Comparison of ENCODE assay signal across 8 mouse cellular contexts in the genomic region with DNA sequence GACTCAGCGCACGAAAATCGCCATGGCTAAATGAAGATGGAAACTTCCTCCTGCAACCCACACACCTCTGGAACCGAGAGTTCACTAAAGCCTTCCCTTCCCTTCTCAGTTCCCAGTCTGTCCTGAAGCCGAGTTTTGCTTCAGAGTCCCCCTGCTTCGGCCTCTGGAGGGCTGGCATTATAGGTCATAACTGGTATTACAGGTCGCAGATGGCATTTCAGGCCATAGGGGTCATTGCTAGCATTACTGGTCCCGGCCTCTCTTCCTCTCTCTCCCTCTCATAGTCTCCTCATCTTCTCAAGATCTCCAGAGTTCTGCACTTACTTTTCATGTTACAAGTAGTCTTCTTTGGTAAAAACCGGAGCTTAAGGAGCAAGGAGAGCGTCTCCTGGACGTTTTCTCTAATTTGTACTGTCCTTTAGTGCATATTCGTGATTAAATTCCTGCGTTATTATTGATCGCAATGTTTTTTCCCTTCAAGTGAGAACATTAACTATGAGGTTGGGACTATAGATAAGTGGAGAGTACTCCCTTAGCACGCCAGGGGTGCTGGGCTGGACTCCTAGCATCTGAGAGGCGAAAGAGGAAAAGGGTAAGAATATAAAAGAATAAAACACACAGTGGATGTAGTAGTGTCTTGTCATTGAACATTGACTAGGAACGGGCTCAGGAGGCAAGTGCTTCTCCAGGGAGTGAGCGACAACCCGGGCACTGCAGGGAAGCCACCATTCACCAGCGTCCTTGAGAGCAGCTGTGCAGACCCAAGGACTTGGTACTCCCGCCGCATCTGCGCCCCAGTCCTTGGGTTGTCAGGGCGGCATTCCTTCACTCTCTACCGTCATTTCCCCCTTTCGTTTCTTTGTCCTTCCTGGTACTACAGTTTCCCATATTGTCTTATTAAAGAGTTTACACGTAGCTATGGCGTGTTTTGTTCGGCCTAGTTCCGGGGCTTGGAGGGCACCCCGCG. TPM values are rescaled to one million over a fixed set of nuclear protein-coding genes. Genes with fewer than 3 reads are reported as not detected.
DNase-seq lines count a peak whose midpoint lies in the region; ATAC-seq lines count a peak whose summit lies in the region.

No protein-coding gene starts in this region.

- H3K4me1 ChIP-seq in hindbrain, embryonic 11.5 days (replicated peaks; ENCODE audit: control insufficient read depth, insufficient read depth, low read length) = peaks cover 6% of the 10 kb centered on the region; the same call in 1 of the 2 replicates
- peaks cover 29% of the 10 kb centered on the region for H3K4me1 ChIP-seq in limb, embryonic 15.5 days
- peaks cover 9% of the 10 kb centered on the region; the same call in 1 of the 2 replicates for H3K4me1 ChIP-seq in neural tube, embryonic 11.5 days (ENCODE audit: control insufficient read depth, insufficient read depth, low read length)

- peak; percentile 16 for ATAC-seq in CD4-positive, CD25-positive, alpha-beta regulatory T cell, adult 4 months
- ATAC-seq in common myeloid progenitor, adult 5-6 weeks (replicated peaks; ENCODE audit: low read depth, poor library complexity, severe bottlenecking) = peak; percentile 31
- ATAC-seq in hindbrain, embryonic 11.5 days (ENCODE audit: low FRiP score) = peak; percentile 79
- peak; percentile 10; the same call in 1 of the 2 replicates for ATAC-seq in limb, embryonic 15.5 days (ENCODE audit: insufficient number of reproducible peaks, low FRiP score, low TSS enrichment, low read depth)
- ATAC-seq in neural tube, embryonic 11.5 days (ENCODE audit: insufficient read depth, low FRiP score, low TSS enrichment) = peak; percentile 54

- H3K27ac ChIP-seq in hindbrain, embryonic 11.5 days (ENCODE audit: low read depth, low read length) = peak overlapping the region; percentile 72
- peak overlapping the region; percentile 89 for H3K27ac ChIP-seq in limb, embryonic 15.5 days
- H3K27ac ChIP-seq in neural tube, embryonic 11.5 days (ENCODE audit: low read depth, low read length) = peak overlapping the region; percentile 23; the same call in 1 of the 2 replicates

- intact Hi-C loops in gastrocnemius, postnatal 14 days (cut with DNase I; ENCODE audit: low total_unique reads) = loop anchor here (10.0 kb wide), 1 partner anchor 55 kb away; no protein-coding TSS in a partner anchor

- H3K4me2 ChIP-seq in hindbrain, embryonic 11.5 days (replicated peaks; ENCODE audit: low read depth, low read length) = peak overlapping the region; percentile 68
- H3K4me2 ChIP-seq in limb, embryonic 15.5 days = peak overlapping the region; percentile 68
- H3K4me2 ChIP-seq in neural tube, embryonic 11.5 days (ENCODE audit: low read depth) = peak overlapping the region; percentile 84

- H3K36me3 ChIP-seq in hindbrain, embryonic 11.5 days (ENCODE audit: control insufficient read depth, insufficient read depth, low read length) = no peaks in the 10 kb centered on the region
- H3K36me3 ChIP-seq in limb, embryonic 15.5 days = no peaks in the 10 kb centered on the region
- no peaks in the 10 kb centered on the region for H3K36me3 ChIP-seq in neural tube, embryonic 11.5 days (ENCODE audit: control insufficient read depth, insufficient read depth, low read length)

- peak overlapping the region; percentile 70 for H3K4me3 ChIP-seq in hindbrain, embryonic 11.5 days (ENCODE audit: low read depth, low read length)
- peak overlapping the region; percentile 81 for H3K4me3 ChIP-seq in limb, embryonic 15.5 days
- H3K4me3 ChIP-seq in neural tube, embryonic 11.5 days (ENCODE audit: low read depth, low read length) = peak overlapping the region; percentile 76

- no peaks in the 10 kb centered on the region; the same call in 1 of the 2 replicates for H3K27me3 ChIP-seq in hindbrain, embryonic 11.5 days (ENCODE audit: control insufficient read depth, insufficient read depth, low read length)
- no peaks in the 10 kb centered on the region for H3K27me3 ChIP-seq in limb, embryonic 15.5 days
- H3K27me3 ChIP-seq in neural tube, embryonic 11.5 days (ENCODE audit: control insufficient read depth, insufficient read depth, low read length) = no peaks in the 10 kb centered on the region

- 11% methylated on average over 32 of the region's 32 CpGs for WGBS in hindbrain, embryonic 11.5 days
- WGBS in limb, embryonic 15.5 days = 17% methylated on average over 32 of the region's 32 CpGs
- 13% methylated on average over 32 of the region's 32 CpGs for WGBS in neural tube, embryonic 11.5 days

- no peaks in the 10 kb centered on the region for H3K9me3 ChIP-seq in hindbrain, embryonic 11.5 days (ENCODE audit: control insufficient read depth, low read length)
- H3K9me3 ChIP-seq in limb, embryonic 15.5 days = no peaks in the 10 kb centered on the region
- no peaks in the 10 kb centered on the region for H3K9me3 ChIP-seq in neural tube, embryonic 11.5 days (ENCODE audit: control insufficient read depth, low read length)

- DNase-seq in gastrocnemius, postnatal 10 days = peak; percentile 36
- no peak for DNase-seq in gastrocnemius, postnatal 14 days
- DNase-seq in hindbrain, embryonic 11.5 days (ENCODE audit: low spot score) = peak; percentile 66
- peak; percentile 19 for DNase-seq in neural tube, embryonic 11.5 days (ENCODE audit: low spot score)
- no peak for DNase-seq in thymus, postnatal 0 days (ENCODE audit: low spot score)

- H3K9ac ChIP-seq in hindbrain, embryonic 11.5 days (ENCODE audit: low read depth, low read length) = peak overlapping the region; percentile 69
- H3K9ac ChIP-seq in limb, embryonic 15.5 days = peak overlapping the region; percentile 84
- H3K9ac ChIP-seq in neural tube, embryonic 11.5 days (ENCODE audit: low read length) = peak overlapping the region; percentile 90

RNA-seq across cellular contexts. Expression of a gene that starts 0.8 kb away (rescaled TPM):
- 10 to 100 TPM; 64.8 to 76.4 TPM for total RNA-seq in gastrocnemius, postnatal 10 days (2021)
- total RNA-seq in gastrocnemius, postnatal 14 days (2021) = 10 to 100 TPM; 41.5 to 51.9 TPM
- 10 to 100 TPM; 34.8 to 54.6 TPM for polyA plus RNA-seq in CD4-positive, CD25-positive, alpha-beta regulatory T cell, adult 4 months (2017; shearing (Covaris generic))
- total RNA-seq in common myeloid progenitor, adult 5-6 weeks (2017) = 23.7 and 32.2 TPM in 2 replicates
- 33.5 and 37.2 TPM in 2 replicates for polyA plus RNA-seq in hindbrain, embryonic 11.5 days (2014; fragmentation: Nextera tagmentation; extraction: Ambion mirVana)
- polyA plus RNA-seq in limb, embryonic 15.5 days (2015; fragmentation: Nextera tagmentation; extraction: Ambion mirVana) = 50.3 and 51.6 TPM in 2 replicates
- 37.5 and 40.1 TPM in 2 replicates for polyA plus RNA-seq in neural tube, embryonic 11.5 days (2014; fragmentation: Nextera tagmentation; extraction: Ambion mirVana)
- 97.9 and 104 TPM in 2 replicates for polyA plus RNA-seq in thymus, postnatal 0 days (2015; fragmentation: Nextera tagmentation; extraction: Ambion mirVana)

Comparison
In these comparisons a context has a peak if more than half of its experiments do, and no peak if none do; other contexts are left out.
1. DNase-seq: peak in gastrocnemius, postnatal 10 days (single experiment), hindbrain, embryonic 11.5 days (single experiment) and neural tube, embryonic 11.5 days (single experiment); none in gastrocnemius, postnatal 14 days (single experiment) and thymus, postnatal 0 days (single experiment).
2. ATAC-seq: peak in every context shown above with its lines; median percentile 79 in hindbrain, embryonic 11.5 days; 54 in neural tube, embryonic 11.5 days; 31 in common myeloid progenitor, adult 5-6 weeks; 16 in CD4-positive, CD25-positive, alpha-beta regulatory T cell, adult 4 months; 10 in limb, embryonic 15.5 days.
3. H3K27ac ChIP-seq: peak in every context shown above with its lines; median percentile 89 in limb, embryonic 15.5 days; 72 in hindbrain, embryonic 11.5 days; 23 in neural tube, embryonic 11.5 days.
4. Peak in every context shown above with its lines, with median percentiles within 50 percentile points of each other: H3K4me2 ChIP-seq, H3K4me3 ChIP-seq and H3K9ac ChIP-seq.